Mouse (Mus musculus) testis, adult 2 months (tissue): Measurements from ENCODE around the gene Ate1. TPM values are rescaled to one million over a fixed set of nuclear protein-coding genes. Genes with fewer than 3 reads are reported as not detected.

Experiments
- H3K27ac ChIP-seq: fragments of 200-500 bp; 2 replicates; pipeline ENCODE4 v1.5.1; 2012; ENCODE audit warnings: low read depth, low read length; ENCODE audit not compliant: control insufficient read depth, insufficient read depth
- H3K27me3 ChIP-seq: fragments of 200-500 bp; 2 replicates; pipeline ENCODE4 v1.6.1; 2012; ENCODE audit warnings: mild to moderate bottlenecking, low read length, moderate library complexity; ENCODE audit not compliant: control insufficient read depth, insufficient read depth
- H3K36me3 ChIP-seq: fragments of 200-500 bp; 2 replicates; pipeline ENCODE4 v1.6.1; 2012; ENCODE audit warnings: mild to moderate bottlenecking, low read length; ENCODE audit not compliant: control insufficient read depth, insufficient read depth
- H3K4me1 ChIP-seq: fragments of 200-500 bp; 2 replicates; pipeline ENCODE4 v1.6.1; 2012; ENCODE audit warnings: low read length; ENCODE audit not compliant: control insufficient read depth, insufficient read depth
- H3K4me3 ChIP-seq: fragments of 200-500 bp; 2 replicates; pipeline ENCODE4 v1.5.1; 2012; ENCODE audit warnings: low read depth, mild to moderate bottlenecking, low read length, moderate library complexity, mixed read lengths; ENCODE audit not compliant: control insufficient read depth
- CTCF ChIP-seq: fragments of 200-500 bp; IDR thresholded peaks from 2 replicates; pipeline ENCODE4 v1.5.1; 2012; ENCODE audit warnings: low read depth, mild to moderate bottlenecking, inconsistent platforms, low read length, moderate library complexity; ENCODE audit not compliant: control insufficient read depth, insufficient read depth, insufficient replicate concordance
- POLR2A ChIP-seq: fragments of 200-500 bp; IDR thresholded peaks from 2 replicates; pipeline ENCODE4 v1.6.1; 2012; ENCODE audit warnings: low read depth, mild to moderate bottlenecking, inconsistent platforms, low read length, moderate library complexity; ENCODE audit not compliant: control insufficient read depth
- polyA plus RNA-seq: library from polyadenylated mRNA; depleted of rRNA; stranded (reverse); fragments of >200 nt; gene quantifications from 2 replicates; pipeline ENCODE4 v1.2.3, GENCODE M21; 2012

The Ate1 gene
- polyA plus RNA-seq, 1 experiment, result 18.3 TPM

DNA sequence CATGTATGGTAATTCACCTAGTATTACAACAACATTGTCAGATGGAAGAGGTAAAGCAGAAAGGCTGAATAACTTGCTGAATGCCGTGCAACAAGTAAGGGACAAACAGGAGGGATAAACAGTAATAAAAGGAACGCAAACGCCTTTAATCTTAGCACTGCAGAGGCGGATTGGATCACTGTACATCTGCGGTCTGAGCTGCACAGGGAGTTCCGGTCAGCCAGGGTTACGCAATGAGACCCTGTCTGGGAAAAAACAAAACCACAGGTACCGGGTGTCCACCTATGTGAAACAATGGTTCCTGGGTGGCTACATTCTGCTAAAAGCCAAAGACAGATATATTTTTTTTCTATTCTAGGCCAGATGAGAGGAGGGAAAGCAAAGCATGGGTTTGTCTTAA, 3.3 kb upstream of the Ate1 start:
- H3K4me1 ChIP-seq, result peaks cover 6% of the 10 kb centered on the region
- no peaks in the 10 kb centered on the region for H3K27me3 ChIP-seq
- no peak for TF ChIP-seq POLR2A
- no peak for TF ChIP-seq CTCF
- no peaks in the 10 kb centered on the region; the same call in 1 of the 2 replicates for H3K36me3 ChIP-seq
- H3K27ac ChIP-seq, result no peak overlapping the region
- peak overlapping the region; percentile 48 for H3K4me3 ChIP-seq

DNA sequence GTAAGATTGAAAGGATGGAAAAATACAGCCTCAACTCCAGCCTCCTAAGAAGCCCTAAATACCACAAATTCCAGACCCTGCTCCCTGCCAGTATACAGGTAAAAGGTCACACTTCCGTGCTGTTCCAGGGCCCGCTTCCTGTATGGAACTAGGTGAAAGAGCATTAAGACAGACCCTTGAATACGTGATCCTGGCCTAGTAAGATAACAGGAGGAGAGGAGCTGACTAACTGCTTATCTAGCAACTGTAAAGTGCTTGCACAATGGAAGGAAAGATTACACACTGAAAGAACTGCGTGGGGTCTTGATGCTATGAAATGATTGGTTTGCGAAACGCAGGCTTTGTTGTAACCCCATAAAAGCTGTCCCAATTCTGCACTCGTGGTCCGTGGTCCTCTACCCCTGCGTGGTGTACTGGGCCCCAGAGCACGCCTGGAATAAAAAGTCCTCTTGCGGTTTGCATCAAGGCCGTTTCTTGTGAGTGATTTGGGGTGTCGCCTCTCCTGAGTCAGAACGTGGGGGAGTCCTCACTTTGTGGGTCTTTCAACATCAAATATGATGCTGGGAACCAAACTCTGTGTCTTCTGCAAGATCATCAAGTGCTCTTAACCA, 748 bp upstream of the Ate1 start:
- H3K36me3 ChIP-seq, result no peaks in the 10 kb centered on the region; the same call in 1 of the 2 replicates
- H3K4me1 ChIP-seq, result peaks cover 6% of the 10 kb centered on the region
- no peaks in the 10 kb centered on the region for H3K27me3 ChIP-seq
- peak overlapping the region; percentile 35; the same call in 1 of the 2 replicates for H3K4me3 ChIP-seq
- peak overlapping the region; percentile 23; the same call in 1 of the 2 replicates for H3K27ac ChIP-seq
- TF ChIP-seq CTCF (no peak), POLR2A (no peak)

GRCm38 (mm10) chr7:130519096-130520048, 797 bp downstream of the Ate1 start:
- TF ChIP-seq POLR2A, result peak; percentile 81
- TF ChIP-seq CTCF, result no peak
- no peaks in the 10 kb centered on the region for H3K27me3 ChIP-seq
- H3K27ac ChIP-seq, result peak overlapping the region; percentile 98
- H3K4me1 ChIP-seq, result peaks cover 6% of the 10 kb centered on the region
- H3K4me3 ChIP-seq, result peak overlapping the region; percentile 93
- no peaks in the 10 kb centered on the region for H3K36me3 ChIP-seq

GRCm38 (mm10) chr7:130518213-130519095, 1.7 kb downstream of the Ate1 start:
- TF ChIP-seq POLR2A (no peak), CTCF (no peak)
- Histone ChIP-seq H3K36me3 (no peaks in the 10 kb centered on the region), H3K4me3 (peak overlapping the region; percentile 93), H3K4me1 (peaks cover 6% of the 10 kb centered on the region), H3K27ac (peak overlapping the region; percentile 98; the same call in 1 of the 2 replicates), H3K27me3 (no peaks in the 10 kb centered on the region)

DNA sequence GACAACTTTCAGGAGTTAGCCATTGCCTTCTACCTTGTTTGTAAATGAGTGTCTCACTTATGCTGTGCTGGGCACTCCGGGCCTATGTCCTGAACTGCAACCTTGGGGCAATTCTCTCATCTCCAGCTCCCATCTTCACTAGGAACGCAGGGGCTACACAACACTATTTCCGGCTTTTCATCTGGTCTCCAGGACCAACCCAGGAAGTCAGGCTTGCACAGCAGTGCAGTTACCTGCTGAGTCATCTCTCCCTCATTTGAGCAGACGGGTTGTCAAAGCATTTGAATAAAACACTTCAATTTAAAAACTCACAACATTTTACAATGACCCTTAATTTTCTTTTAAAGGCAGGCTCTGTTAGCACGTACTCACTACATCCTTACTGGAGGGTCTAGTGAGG, 9.9 kb downstream of the Ate1 start:
- H3K36me3 ChIP-seq, result peaks cover 4% of the 10 kb centered on the region
- no peaks in the 10 kb centered on the region for H3K4me1 ChIP-seq
- no peaks in the 10 kb centered on the region for H3K27me3 ChIP-seq
- TF ChIP-seq CTCF, result no peak
- TF ChIP-seq POLR2A, result no peak
- H3K27ac ChIP-seq, result no peak overlapping the region
- H3K4me3 ChIP-seq, result no peak overlapping the region

DNA sequence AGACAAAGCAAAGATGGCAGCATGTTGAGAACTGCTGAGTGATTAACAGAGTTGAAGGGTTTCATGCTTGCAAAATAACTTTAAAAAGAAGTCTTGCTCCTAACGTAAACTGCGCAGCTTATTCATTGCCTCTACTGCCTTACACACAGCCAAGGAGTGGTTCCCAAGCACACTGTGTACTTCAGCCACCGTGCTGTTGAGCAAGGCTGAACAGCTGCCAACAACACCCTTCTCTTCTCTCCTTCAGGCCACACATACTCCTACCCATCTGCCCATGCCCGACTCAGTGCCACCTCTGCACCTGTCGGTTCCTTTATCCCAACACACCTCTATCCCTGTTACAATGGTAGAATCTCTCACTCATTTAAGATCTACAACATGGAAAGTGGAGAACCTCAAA, 17.2 kb downstream of the Ate1 start:
- H3K27me3 ChIP-seq, result no peaks in the 10 kb centered on the region
- H3K27ac ChIP-seq, result no peak overlapping the region
- no peak overlapping the region for H3K4me3 ChIP-seq
- no peaks in the 10 kb centered on the region for H3K4me1 ChIP-seq
- H3K36me3 ChIP-seq, result peaks cover 5% of the 10 kb centered on the region
- TF ChIP-seq CTCF (no peak), POLR2A (no peak)
